Mouse (Mus musculus) kidney, embryonic 15.5 days (tissue): Measurements from ENCODE around the gene Hey2. TPM values are rescaled to one million over a fixed set of nuclear protein-coding genes. Genes with fewer than 3 reads are reported as not detected.

Experiments used
- ATAC-seq: fragments of 200-750 bp; cut with Nextera tagmentation; replicated peaks from 2 replicates; pipeline ENCODE4 v1.8.0; 2017; ENCODE audit warnings: moderate TSS enrichment; ENCODE audit not compliant: low FRiP score
- H3K27ac ChIP-seq: fragments of 300-500 bp; sonication (generic); 2 replicates; pipeline ENCODE4 v1.5.1; 2015; ENCODE audit warnings: mild to moderate bottlenecking, inconsistent platforms
- H3K27me3 ChIP-seq: fragments of 300-500 bp; sonication (generic); 2 replicates; pipeline ENCODE4 v1.6.1; 2015; ENCODE audit warnings: inconsistent platforms
- H3K36me3 ChIP-seq: fragments of 300-500 bp; sonication (generic); 2 replicates; pipeline ENCODE4 v1.6.1; 2015; ENCODE audit warnings: inconsistent platforms
- H3K4me1 ChIP-seq: fragments of 300-500 bp; sonication (generic); 2 replicates; pipeline ENCODE4 v1.6.1; 2015; ENCODE audit warnings: inconsistent platforms
- H3K4me2 ChIP-seq: fragments of 300-500 bp; sonication (generic); 2 replicates; pipeline ENCODE4 v1.6.1; 2015; ENCODE audit warnings: moderate library complexity, mild to moderate bottlenecking, inconsistent platforms
- H3K4me3 ChIP-seq: fragments of 300-500 bp; sonication (generic); replicated peaks from 2 replicates; pipeline ENCODE4 v1.5.1; 2015; ENCODE audit warnings: mild to moderate bottlenecking, inconsistent platforms
- H3K9ac ChIP-seq: fragments of 300-500 bp; sonication (generic); 2 replicates; pipeline ENCODE4 v1.6.1; 2015; ENCODE audit warnings: mild to moderate bottlenecking, inconsistent platforms
- H3K9me3 ChIP-seq: fragments of 300-500 bp; sonication (generic); replicated peaks from 2 replicates; pipeline ENCODE4 v1.6.1; 2016; ENCODE audit warnings: inconsistent platforms
- WGBS: fragments of 180-500 bp; shearing (Covaris S2); methylation state at CpG from one replicate; pipeline ENCODE4 v1.1.7; 2015; ENCODE audit warnings: mixed read lengths; 5-methylcytosine and 5-hydroxymethylcytosine counted together
- polyA plus RNA-seq: library from polyadenylated mRNA; unstranded; fragments of >200 nt; fragmentation: Nextera tagmentation; extraction: Ambion mirVana; gene quantifications from 2 replicates; pipeline ENCODE4 v1.2.1, GENCODE M21; 2015

The Hey2 gene
- polyA plus RNA-seq, 1 experiment from 2014 or later, result 5.3 TPM

DNA sequence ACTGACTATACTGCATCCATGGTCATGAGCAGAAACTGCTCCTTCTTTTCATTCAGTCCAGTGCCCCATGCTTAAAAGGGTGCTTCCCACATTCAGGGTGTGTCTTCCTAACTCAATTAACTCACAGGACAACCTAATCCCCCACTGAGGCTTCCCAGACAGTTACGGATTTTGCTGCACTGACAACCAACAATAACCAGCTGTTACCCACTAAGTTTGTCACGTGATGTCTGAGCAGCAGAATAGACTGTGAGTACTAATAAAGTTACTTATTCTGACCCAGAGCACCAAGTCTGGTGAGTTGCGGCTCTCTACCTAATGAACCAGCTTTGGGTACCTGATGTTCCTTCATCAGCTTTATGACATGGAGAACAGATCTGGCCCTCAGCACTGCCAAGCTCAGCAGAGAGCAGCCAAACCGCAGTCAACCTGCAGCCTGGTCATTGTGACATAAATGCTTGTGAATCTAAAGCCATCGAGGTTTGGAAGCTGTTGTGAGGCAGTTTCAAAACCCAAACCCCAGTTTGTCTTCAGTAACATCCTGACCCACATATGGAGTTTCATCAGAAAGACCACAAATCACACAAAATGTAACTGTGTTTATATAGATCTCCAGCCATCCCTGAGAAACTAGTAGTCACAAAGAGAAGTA is 56.4 kb downstream of the Hey2 start:
- Histone ChIP-seq H3K4me1 (no peaks in the 10 kb centered on the region), H3K27me3 (no peaks in the 10 kb centered on the region), H3K9me3 (no peaks in the 10 kb centered on the region), H3K4me2 (no peak overlapping the region), H3K27ac (no peak overlapping the region), H3K4me3 (no peak overlapping the region), H3K36me3 (peaks cover 5% of the 10 kb centered on the region; the same call in 1 of the 2 replicates), H3K9ac (no peak overlapping the region)
- WGBS, result 75% methylated on average over 5 of the region's 5 CpGs
- ATAC-seq, result no peak

Other genes starting within 250 kb of the Hey2 start
- gene Trmt11, start 242.1 kb downstream of the Hey2 start, polyA plus RNA-seq, result 27.4 and 30.8 TPM in 2 replicates
- gene Hint3, start 213.2 kb downstream of the Hey2 start, polyA plus RNA-seq, result 27.6 and 27.7 TPM in 2 replicates
- gene Ncoa7, start 39.5 kb downstream of the Hey2 start, polyA plus RNA-seq, result 16.3 and 16.6 TPM in 2 replicates